Mouse (Mus musculus) forebrain, embryonic 10.5 days (tissue): Measurements from ENCODE around the gene D630045J12Rik. TPM values are rescaled to one million over a fixed set of nuclear protein-coding genes. Genes with fewer than 3 reads are reported as not detected.

ENCODE experiments used
- DNase-seq: peaks from one replicate; pipeline ENCODE4 v3.0.0-alpha.2; 2017; ENCODE audit warnings: low spot score; ENCODE audit errors: extremely low spot score
- H3K27ac ChIP-seq: fragments of 300-500 bp; sonication (generic); 2 replicates; pipeline ENCODE4 v1.5.1; 2016; ENCODE audit warnings: mild to moderate bottlenecking
- H3K27me3 ChIP-seq: fragments of 300-500 bp; sonication (generic); 2 replicates; pipeline ENCODE4 v1.6.1; 2016; ENCODE audit warnings: mild to moderate bottlenecking; ENCODE audit not compliant: poor library complexity, severe bottlenecking
- H3K36me3 ChIP-seq: fragments of 300-500 bp; sonication (generic); replicated peaks from 2 replicates; pipeline ENCODE4 v1.6.1; 2016; ENCODE audit warnings: mild to moderate bottlenecking, moderate library complexity
- H3K4me1 ChIP-seq: fragments of 300-500 bp; sonication (generic); 2 replicates; pipeline ENCODE4 v1.6.1; 2016
- H3K4me3 ChIP-seq: fragments of 300-500 bp; sonication (generic); 2 replicates; pipeline ENCODE4 v1.5.1; 2016; ENCODE audit warnings: mild to moderate bottlenecking, moderate library complexity
- H3K9me3 ChIP-seq: fragments of 300-500 bp; sonication (generic); 2 replicates; pipeline ENCODE4 v1.6.1; 2016; ENCODE audit warnings: mild to moderate bottlenecking, moderate library complexity
- WGBS: fragments of 180-500 bp; shearing (Covaris S2); methylation state at CpG from one replicate; pipeline ENCODE4 v1.1.7; 2016; 5-methylcytosine and 5-hydroxymethylcytosine counted together
- polyA plus RNA-seq: library from polyadenylated mRNA; unstranded; fragments of >200 nt; fragmentation: Nextera tagmentation; extraction: Ambion mirVana; gene quantifications from 2 replicates; pipeline ENCODE4 v1.2.1, GENCODE M21; 2016

The D630045J12Rik gene
- polyA plus RNA-seq, 1 experiment from 2014 or later = 6.3 TPM

GRCm38 (mm10) chr6:38094701-38095100 is 159.1 kb downstream of the D630045J12Rik start:
- WGBS = 96% methylated on average over 10 of the region's 10 CpGs
- no peak overlapping the region for H3K27ac ChIP-seq
- H3K4me1 ChIP-seq = no peaks in the 10 kb centered on the region
- H3K9me3 ChIP-seq = no peaks in the 10 kb centered on the region
- no peaks in the 10 kb centered on the region for H3K36me3 ChIP-seq
- H3K4me3 ChIP-seq = no peak overlapping the region
- no peaks in the 10 kb centered on the region for H3K27me3 ChIP-seq
- no peak for DNase-seq

- Histone ChIP-seq H3K27ac (no peak overlapping the region), H3K4me3 (no peak overlapping the region), H3K36me3 (no peaks in the 10 kb centered on the region), H3K9me3 (no peaks in the 10 kb centered on the region), H3K27me3 (no peaks in the 10 kb centered on the region), H3K4me1 (no peaks in the 10 kb centered on the region)
- no peak for DNase-seq
- 97% methylated on average over 8 of the region's 8 CpGs for WGBS
Observed at GRCm38 (mm10) chr6:38092539-38092938, 161.3 kb downstream of the D630045J12Rik start.

GRCm38 (mm10) chr6:38087242-38088026 is 166.4 kb downstream of the D630045J12Rik start:
- no peak for DNase-seq
- 76% methylated on average over 9 of the region's 9 CpGs for WGBS
- Histone ChIP-seq H3K27ac (no peak overlapping the region), H3K4me1 (peaks cover 2% of the 10 kb centered on the region), H3K36me3 (no peaks in the 10 kb centered on the region), H3K27me3 (no peaks in the 10 kb centered on the region), H3K9me3 (no peaks in the 10 kb centered on the region), H3K4me3 (no peak overlapping the region)

GRCm38 (mm10) chr6:38083204-38083603 is 170.6 kb downstream of the D630045J12Rik start:
- DNase-seq = no peak
- H3K9me3 ChIP-seq = no peaks in the 10 kb centered on the region
- WGBS = 24% methylated on average over 4 of the region's 4 CpGs
- H3K4me1 ChIP-seq = peaks cover 14% of the 10 kb centered on the region
- H3K4me3 ChIP-seq = no peak overlapping the region
- H3K36me3 ChIP-seq = no peaks in the 10 kb centered on the region
- no peaks in the 10 kb centered on the region for H3K27me3 ChIP-seq
- no peak overlapping the region for H3K27ac ChIP-seq

- DNase-seq = no peak
- no peaks in the 10 kb centered on the region for H3K36me3 ChIP-seq
- no peak overlapping the region for H3K4me3 ChIP-seq
- peaks cover 14% of the 10 kb centered on the region for H3K4me1 ChIP-seq
- no peak overlapping the region for H3K27ac ChIP-seq
- no peaks in the 10 kb centered on the region for H3K9me3 ChIP-seq
- 66% methylated on average over 11 of the region's 11 CpGs for WGBS
- H3K27me3 ChIP-seq = no peaks in the 10 kb centered on the region
Observed at GRCm38 (mm10) chr6:38081727-38082341, 172.0 kb downstream of the D630045J12Rik start.

- no peaks in the 10 kb centered on the region for H3K36me3 ChIP-seq
- no peak for DNase-seq
- WGBS = 75% methylated on average over 4 of the region's 4 CpGs
Observed at GRCm38 (mm10) chr6:38080364-38080763, 173.4 kb downstream of the D630045J12Rik start.

GRCm38 (mm10) chr6:38073592-38073991 is 180.2 kb downstream of the D630045J12Rik start:
- H3K27me3 ChIP-seq = no peaks in the 10 kb centered on the region
- no peaks in the 10 kb centered on the region for H3K4me1 ChIP-seq
- H3K36me3 ChIP-seq = no peaks in the 10 kb centered on the region
- 94% methylated on average over 3 of the region's 3 CpGs for WGBS
- no peak overlapping the region for H3K27ac ChIP-seq
- peaks cover 8% of the 10 kb centered on the region; the same call in 1 of the 2 replicates for H3K9me3 ChIP-seq
- DNase-seq = no peak
- H3K4me3 ChIP-seq = no peak overlapping the region

More at GRCm38 (mm10) chr6:38080364-38080763, 173.4 kb downstream of the D630045J12Rik start:
- H3K27ac ChIP-seq = no peak overlapping the region
- H3K4me1 ChIP-seq = peaks cover 14% of the 10 kb centered on the region
- no peak overlapping the region for H3K4me3 ChIP-seq
- no peaks in the 10 kb centered on the region for H3K27me3 ChIP-seq
- 0 out of 2 replicates have a peak, but pooled peaks cover under 1% of the 10 kb centered on the region for H3K9me3 ChIP-seq

Other genes starting within 250 kb of the D630045J12Rik start
- gene Svopl, start 207.0 kb downstream of the D630045J12Rik start, polyA plus RNA-seq = 1.0 and 1.5 TPM in 2 replicates
- gene Tmem213, start 144.8 kb downstream of the D630045J12Rik start, polyA plus RNA-seq = not detected in 2 replicates
- gene Atp6v0a4, start 129.4 kb downstream of the D630045J12Rik start, polyA plus RNA-seq = not detected in 2 replicates
- 14.0 and 14.3 TPM in 2 replicates for gene Zc3hav1l, start 45.2 kb upstream of the D630045J12Rik start, polyA plus RNA-seq
- gene Zc3hav1, start 100.6 kb upstream of the D630045J12Rik start, polyA plus RNA-seq = 2.0 and 2.2 TPM in 2 replicates
- 15.2 and 17.0 TPM in 2 replicates for gene Ttc26, start 127.5 kb upstream of the D630045J12Rik start, polyA plus RNA-seq
- gene Ubn2, start 179.9 kb upstream of the D630045J12Rik start, polyA plus RNA-seq = 13.1 and 15.3 TPM in 2 replicates